Mouse (Mus musculus): Measurements from ENCODE around the gene Shkbp1. TPM values are rescaled to one million over a fixed set of nuclear protein-coding genes. Genes with fewer than 3 reads are reported as not detected.
A peak's percentile ranks its signal among the peaks of the same experiment; 100 is the strongest.

Gene Shkbp1
- total and polyA plus RNA-seq, 3 experiments: 23.3 to 62.8 (median 30.8) TPM

- in situ Hi-C loops (cut with MboI; ENCODE audit: low pct_ligation_motif_present, low pct_unique_long_range_greater_than_20kb, low sequenced_read_pairs): no loop called here
- dilution Hi-C loops (cut with MboI; ENCODE audit: extremely low pct_ligation_motif_present, extremely low pct_unique_long_range_greater_than_20kb, low sequenced_read_pairs): no loop called here
- no peaks in the 10 kb centered on the region for H3K27me3 ChIP-seq (replicated peaks)
- H3K27ac ChIP-seq (ENCODE audit: insufficient read depth, low read depth): peak overlapping the region; percentile 78
- peaks cover 5 to 31% of the 10 kb centered on the region in 2 experiments for H3K4me1 ChIP-seq (ENCODE audit: control insufficient read depth in 1 of 2, insufficient read depth in 2 of 2)
- peaks cover 2% of the 10 kb centered on the region for H3K9me3 ChIP-seq (replicated peaks; ENCODE audit: low read length)
- no peak for DNase-seq (ENCODE audit: extremely low read depth)
- TF ChIP-seq CHD2 (IDR thresholded peaks at IDR 0.05; ENCODE audit: low read length): 0 out of 2 replicates have a peak, but pooled peaks have one; percentile 2
- peak; percentile 28; the same call in 1 of the 2 replicates for TF ChIP-seq ELF1 (IDR thresholded peaks at IDR 0.05; ENCODE audit: low read depth, low read length)
- TF ChIP-seq JUND (conservative IDR thresholded peaks at IDR 0.05; ENCODE audit: low read depth, low read length): no peak
- peaks cover 15 to 26% of the 10 kb centered on the region in 2 experiments for H3K36me3 ChIP-seq (replicated peaks in 1 of 2; ENCODE audit: control insufficient read depth in 1 of 2, insufficient read depth in 1 of 2, low read length in 1 of 2)
- H3K79me2 ChIP-seq (replicated peaks; ENCODE audit: control insufficient read depth, extremely low read depth, insufficient read depth, poor library complexity, severe bottlenecking): peaks cover 4% of the 10 kb centered on the region; the same call in 1 of the 2 replicates
- peak overlapping the region; percentile 45 for H3K4me2 ChIP-seq (ENCODE audit: insufficient read depth, low read depth, poor library complexity, severe bottlenecking)
- H3K9ac ChIP-seq (ENCODE audit: insufficient read depth, low read depth): peak overlapping the region; percentile 61
- H3K4me3 ChIP-seq (replicated peaks in 1 of 3; ENCODE audit: low read depth in 2 of 3, low read length in 2 of 3, poor library complexity in 1 of 3): peak overlapping the region; percentile 65 to 95 (median 68)
Measured at GRCm38 (mm10) chr7:27356248-27356647, 429 bp upstream of the Shkbp1 start.

DNA sequence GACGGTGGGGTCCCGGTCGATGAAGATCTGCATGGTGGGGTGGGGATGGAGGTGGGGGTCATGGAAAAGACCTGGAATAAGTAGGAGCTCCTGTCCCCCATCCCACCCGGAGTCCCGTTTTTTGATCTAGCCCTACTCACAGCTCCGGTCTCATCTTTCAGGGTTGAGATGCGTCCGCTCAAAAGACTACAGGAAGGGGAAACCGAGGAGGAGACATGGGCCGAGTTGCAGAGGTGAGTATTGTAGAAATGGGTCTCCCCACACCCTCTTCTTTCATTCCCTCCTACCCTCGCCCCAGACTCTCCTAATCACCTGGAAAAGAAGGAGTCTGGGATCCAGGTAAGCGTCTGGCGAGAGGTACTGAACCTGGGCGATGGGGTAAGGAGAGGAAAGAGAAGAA lies 558 bp downstream of the Shkbp1 start:
- no peak overlapping the region for H3K27ac ChIP-seq (ENCODE audit: insufficient read depth, low read depth)
- peaks cover 4% of the 10 kb centered on the region; the same call in 1 of the 2 replicates for H3K79me2 ChIP-seq (replicated peaks; ENCODE audit: control insufficient read depth, extremely low read depth, insufficient read depth, poor library complexity, severe bottlenecking)
- peaks cover 2% of the 10 kb centered on the region for H3K9me3 ChIP-seq (replicated peaks; ENCODE audit: low read length)
- H3K27me3 ChIP-seq (replicated peaks): no peaks in the 10 kb centered on the region
- peaks cover 20 to 35% of the 10 kb centered on the region in 2 experiments for H3K36me3 ChIP-seq (replicated peaks in 1 of 2; ENCODE audit: control insufficient read depth in 1 of 2, insufficient read depth in 1 of 2, low read length in 1 of 2)
- TF ChIP-seq MAZ (IDR thresholded peaks at IDR 0.05; ENCODE audit: low read depth, low read length) (no peak), MYC (IDR thresholded peaks at IDR 0.05; ENCODE audit: low read depth, low read length) (no peak), CTCF (conservative IDR thresholded peaks at IDR 0.05 in 1 of 2, IDR thresholded peaks at IDR 0.05 in 1 of 2; ENCODE audit: low read depth in 2 of 2, low read length in 2 of 2) (no peak), ELF1 (IDR thresholded peaks at IDR 0.05; ENCODE audit: low read depth, low read length) (no peak), NELFE (IDR thresholded peaks at IDR 0.05; ENCODE audit: low read depth, low read length) (no peak), SMC3 (IDR thresholded peaks at IDR 0.05; ENCODE audit: low read depth, low read length) (no peak), CHD1 (IDR thresholded peaks at IDR 0.05; ENCODE audit: low read depth, low read length) (no peak), MXI1 (IDR thresholded peaks at IDR 0.05; ENCODE audit: low read depth, low read length) (no peak), GABPA (IDR thresholded peaks at IDR 0.05; ENCODE audit: insufficient replicate concordance, low read depth, low read length) (no peak), BHLHE40 (IDR thresholded peaks at IDR 0.05; ENCODE audit: low read depth, low read length) (no peak), CHD2 (IDR thresholded peaks at IDR 0.05; ENCODE audit: low read length) (no peak), HCFC1 (IDR thresholded peaks at IDR 0.05; ENCODE audit: low read depth, low read length) (no peak), USF1 (IDR thresholded peaks at IDR 0.05; ENCODE audit: low read depth, low read length) (no peak), SIN3A (IDR thresholded peaks at IDR 0.05; ENCODE audit: low read length) (no peak), IRF4 (IDR thresholded peaks at IDR 0.05; ENCODE audit: low read depth, low read length) (no peak), ZNF384 (IDR thresholded peaks at IDR 0.05; ENCODE audit: low read depth, low read length) (no peak)
- DNase-seq (ENCODE audit: extremely low read depth): no peak
- dilution Hi-C loops (cut with MboI; ENCODE audit: extremely low pct_ligation_motif_present, extremely low pct_unique_long_range_greater_than_20kb, low sequenced_read_pairs): no loop called here
- H3K4me3 ChIP-seq (replicated peaks in 1 of 3; ENCODE audit: low read depth in 2 of 3, low read length in 2 of 3, poor library complexity in 1 of 3): peak overlapping the region; percentile 65 to 95 (median 68)
- peaks cover 2 to 25% of the 10 kb centered on the region in 2 experiments; a peak in 3 of 4 replicates for H3K4me1 ChIP-seq (ENCODE audit: control insufficient read depth in 1 of 2, insufficient read depth in 2 of 2)
- peak overlapping the region; percentile 65 for H3K9ac ChIP-seq (ENCODE audit: insufficient read depth, low read depth)
- peak overlapping the region; percentile 94 for H3K4me2 ChIP-seq (ENCODE audit: insufficient read depth, low read depth, poor library complexity, severe bottlenecking)
- in situ Hi-C loops (cut with MboI; ENCODE audit: low pct_ligation_motif_present, low pct_unique_long_range_greater_than_20kb, low sequenced_read_pairs): no loop called here

Measured in CH12.LX (cell line).